Mouse (Mus musculus) forebrain, embryonic 10.5 days (tissue): ENCODE data around the gene Nags. TPM values are rescaled to one million over a fixed set of nuclear protein-coding genes. Genes with fewer than 3 reads are reported as not detected.
"Not testable (repeated sequence)": the region's sequence is repeated elsewhere in the genome, so short reads cannot be mapped to it uniquely, and the experiment has no call there.

Source experiments
- DNase-seq: peaks from one replicate; pipeline ENCODE4 v3.0.0-alpha.2; 2017; ENCODE audit warnings: low spot score; ENCODE audit errors: extremely low spot score
- H3K27ac ChIP-seq: fragments of 300-500 bp; sonication (generic); 2 replicates; pipeline ENCODE4 v1.5.1; 2016; ENCODE audit warnings: mild to moderate bottlenecking
- H3K27me3 ChIP-seq: fragments of 300-500 bp; sonication (generic); 2 replicates; pipeline ENCODE4 v1.6.1; 2016; ENCODE audit warnings: mild to moderate bottlenecking; ENCODE audit not compliant: poor library complexity, severe bottlenecking
- H3K36me3 ChIP-seq: fragments of 300-500 bp; sonication (generic); replicated peaks from 2 replicates; pipeline ENCODE4 v1.6.1; 2016; ENCODE audit warnings: mild to moderate bottlenecking, moderate library complexity
- H3K4me1 ChIP-seq: fragments of 300-500 bp; sonication (generic); 2 replicates; pipeline ENCODE4 v1.6.1; 2016
- H3K4me3 ChIP-seq: fragments of 300-500 bp; sonication (generic); 2 replicates; pipeline ENCODE4 v1.5.1; 2016; ENCODE audit warnings: mild to moderate bottlenecking, moderate library complexity
- H3K9me3 ChIP-seq: fragments of 300-500 bp; sonication (generic); 2 replicates; pipeline ENCODE4 v1.6.1; 2016; ENCODE audit warnings: mild to moderate bottlenecking, moderate library complexity
- WGBS: fragments of 180-500 bp; shearing (Covaris S2); methylation state at CpG from one replicate; pipeline ENCODE4 v1.1.7; 2016; 5-methylcytosine and 5-hydroxymethylcytosine counted together
- polyA plus RNA-seq: library from polyadenylated mRNA; unstranded; fragments of >200 nt; fragmentation: Nextera tagmentation; extraction: Ambion mirVana; gene quantifications from 2 replicates; pipeline ENCODE4 v1.2.1, GENCODE M21; 2016

Gene Nags
- polyA plus RNA-seq, 1 experiment from 2014 or later = not detected

DNA sequence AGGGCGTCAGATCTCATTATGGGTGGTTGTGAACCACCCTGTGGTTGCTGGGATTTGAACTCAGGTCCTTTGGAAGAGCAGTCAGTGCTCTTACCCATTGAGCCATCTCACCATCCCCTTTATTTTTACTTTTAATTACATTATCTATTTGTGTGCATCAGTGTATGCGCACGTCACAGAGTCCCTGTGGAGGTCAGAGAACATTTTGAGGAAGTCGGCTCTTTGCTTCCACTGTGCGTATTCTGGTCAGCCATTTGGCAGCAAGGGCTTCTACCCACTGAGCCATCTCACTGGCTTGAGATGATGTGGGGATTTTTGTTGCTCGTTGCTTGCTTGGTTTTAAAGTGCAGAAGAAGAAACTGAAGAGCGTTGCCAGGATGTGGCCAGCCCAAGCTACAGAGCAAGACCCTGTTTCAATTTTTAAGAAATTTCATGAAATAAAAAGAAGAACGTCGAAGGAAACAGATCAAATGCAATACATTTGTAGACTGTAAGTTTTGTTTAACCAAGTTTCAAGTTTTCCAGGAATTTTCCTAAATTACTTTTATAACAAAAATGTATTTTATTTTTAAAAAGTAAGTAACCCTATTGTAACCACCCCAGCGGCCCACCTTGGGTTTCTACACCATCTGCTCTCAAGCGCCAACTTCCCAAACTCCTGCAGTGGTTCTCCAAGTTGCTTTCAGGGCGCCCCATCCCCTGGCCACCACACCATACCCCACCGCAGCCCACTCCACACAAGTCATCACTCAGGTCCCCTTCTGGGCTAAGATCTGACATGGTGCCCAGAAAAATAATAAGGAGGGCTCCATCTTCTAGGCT, 7.5 kb upstream of the Nags start:
- Histone ChIP-seq H3K9me3 (no peaks in the 10 kb centered on the region), H3K27me3 (peaks cover 57% of the 10 kb centered on the region), H3K4me1 (peaks cover 16% of the 10 kb centered on the region), H3K36me3 (no peaks in the 10 kb centered on the region), H3K4me3 (peak overlapping the region; percentile 42), H3K27ac (peak overlapping the region; percentile 45; the same call in 1 of the 2 replicates)
- no peak for DNase-seq
- WGBS = 46% methylated on average over 13 of the region's 13 CpGs

DNA sequence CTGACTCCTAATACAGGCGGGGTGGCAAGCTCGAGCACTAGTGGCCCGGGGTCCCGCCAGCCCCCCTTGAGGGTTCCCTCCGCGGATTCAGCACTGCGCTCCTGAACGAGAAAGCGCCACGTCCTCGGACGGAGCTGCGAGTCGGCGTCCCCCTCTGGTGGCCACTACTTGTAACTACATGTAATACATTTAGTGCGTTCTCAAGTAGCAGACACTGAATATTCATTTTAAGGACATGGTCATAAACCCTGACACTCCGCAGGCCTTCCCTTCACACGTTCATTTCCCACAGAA, 6.9 kb upstream of the Nags start:
- peaks cover 63% of the 10 kb centered on the region for H3K27me3 ChIP-seq
- peaks cover 16% of the 10 kb centered on the region for H3K4me1 ChIP-seq
- DNase-seq = peak; percentile 76
- no peaks in the 10 kb centered on the region for H3K9me3 ChIP-seq
- H3K36me3 ChIP-seq = no peaks in the 10 kb centered on the region
- WGBS = under 1% methylated on average over 18 of the region's 18 CpGs
- peak overlapping the region; percentile 42 for H3K4me3 ChIP-seq
- H3K27ac ChIP-seq = peak overlapping the region; percentile 45; the same call in 1 of the 2 replicates

DNA sequence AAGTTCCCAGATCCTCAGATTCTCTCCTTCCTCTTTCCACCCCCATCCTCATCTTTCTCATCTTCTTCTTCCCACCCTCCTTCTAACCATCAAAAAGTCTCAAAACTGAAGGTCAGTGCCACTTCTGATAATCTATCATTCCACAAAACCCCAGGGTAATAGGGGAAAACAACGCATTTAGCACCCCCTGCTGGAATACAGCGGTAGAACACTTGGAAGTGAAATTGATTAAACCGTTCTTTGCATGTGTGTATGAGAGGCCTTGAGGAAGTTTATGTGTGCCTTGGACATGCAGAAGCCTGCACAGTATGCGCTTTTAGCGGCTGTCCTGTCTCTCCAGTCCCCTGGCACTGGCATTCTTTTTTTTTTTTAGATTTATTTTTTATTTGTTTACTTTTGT, 4.8 kb upstream of the Nags start:
- H3K27me3 ChIP-seq = peaks cover 72% of the 10 kb centered on the region
- peaks cover 10% of the 10 kb centered on the region for H3K4me1 ChIP-seq
- no peaks in the 10 kb centered on the region for H3K9me3 ChIP-seq
- H3K36me3 ChIP-seq = no peaks in the 10 kb centered on the region
- WGBS = 3% methylated on average over 5 of the region's 5 CpGs
- H3K27ac ChIP-seq = no peak overlapping the region
- DNase-seq = peak; percentile 67
- H3K4me3 ChIP-seq = no peak overlapping the region

DNA sequence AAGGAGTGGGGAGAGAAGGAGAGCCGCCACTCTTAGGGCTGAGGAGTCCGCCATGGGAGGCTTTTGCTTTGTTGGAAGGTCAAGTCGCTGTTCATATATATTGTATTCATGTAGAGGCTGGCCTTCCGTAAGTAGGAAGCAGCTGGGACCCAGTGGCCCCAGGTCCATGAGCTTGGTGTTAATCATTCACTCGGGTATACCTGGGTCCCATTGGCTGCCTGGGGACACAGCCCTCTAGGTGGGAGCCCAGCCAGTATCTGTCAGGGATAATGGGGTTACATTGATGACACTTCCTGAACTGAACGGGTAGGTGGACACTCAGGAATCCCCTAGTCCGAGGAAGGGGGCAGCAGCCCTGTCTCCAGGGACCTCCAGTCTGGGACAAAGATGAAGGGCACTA, 3.0 kb upstream of the Nags start:
- WGBS = 77% methylated on average over 7 of the region's 7 CpGs
- no peak for DNase-seq

DNA sequence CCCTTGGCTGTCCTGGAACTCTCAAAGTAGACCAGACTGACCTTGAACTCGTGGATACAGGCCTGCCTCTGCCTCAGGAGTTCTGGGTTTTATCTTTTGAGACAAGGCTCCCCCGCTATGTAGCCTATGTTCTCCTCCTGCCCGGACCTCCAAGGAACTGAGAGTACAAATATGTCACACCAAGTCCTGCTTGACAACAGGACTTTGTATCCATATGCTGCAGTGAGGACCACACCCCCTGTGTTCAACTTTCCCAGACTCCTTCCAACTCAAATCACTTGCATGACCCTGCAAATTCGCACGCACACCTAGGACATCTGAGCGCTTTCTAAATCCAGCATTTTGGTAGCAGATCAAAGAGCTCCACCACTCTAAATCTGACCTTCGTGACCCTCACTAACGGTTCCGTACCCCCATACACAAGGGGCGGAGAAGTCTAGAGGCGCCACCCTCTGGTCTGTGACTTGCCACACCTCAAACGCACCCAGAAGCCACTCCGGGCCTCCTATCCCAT, 299 bp upstream of the Nags start:
- H3K9me3 ChIP-seq = no peaks in the 10 kb centered on the region
- peaks cover 81% of the 10 kb centered on the region for H3K27me3 ChIP-seq
- H3K27ac ChIP-seq = no peak overlapping the region
- no peaks in the 10 kb centered on the region for H3K36me3 ChIP-seq
- H3K4me1 ChIP-seq = peaks cover 30% of the 10 kb centered on the region
- WGBS = 22% methylated on average over 13 of the region's 13 CpGs
- peak overlapping the region; percentile 44 for H3K4me3 ChIP-seq
- DNase-seq = no peak

More for the DNA sequence above, 3.0 kb upstream of the Nags start:
- Histone ChIP-seq H3K27ac (no peak overlapping the region), H3K4me1 (peaks cover 29% of the 10 kb centered on the region), H3K27me3 (peaks cover 78% of the 10 kb centered on the region), H3K9me3 (no peaks in the 10 kb centered on the region), H3K4me3 (no peak overlapping the region), H3K36me3 (no peaks in the 10 kb centered on the region)

DNA sequence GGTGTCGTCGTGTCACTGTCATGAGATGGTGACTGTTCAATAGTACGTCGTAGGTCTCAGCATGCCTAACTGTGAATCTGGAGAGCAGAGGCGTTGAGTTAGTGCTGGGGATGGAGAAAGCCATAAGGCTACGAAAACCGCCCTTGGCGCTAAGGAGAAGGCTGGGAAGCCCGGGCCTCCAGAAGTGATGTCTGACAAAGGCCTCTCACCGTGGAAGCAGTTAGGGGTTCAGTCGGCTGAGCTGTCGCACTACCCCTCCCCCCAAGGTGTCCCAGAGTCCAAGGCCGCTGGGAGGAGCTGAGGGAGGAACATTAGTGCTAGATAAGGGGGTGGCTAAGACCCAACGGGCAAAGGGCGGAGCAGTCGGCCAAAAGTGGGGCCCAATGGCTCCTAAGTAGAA, 692 bp downstream of the Nags start:
- 4% methylated on average over 16 of the region's 16 CpGs for WGBS
- Histone ChIP-seq H3K36me3 (no peaks in the 10 kb centered on the region), H3K4me3 (peak overlapping the region; percentile 44), H3K9me3 (no peaks in the 10 kb centered on the region), H3K27me3 (peaks cover 80% of the 10 kb centered on the region), H3K27ac (no peak overlapping the region), H3K4me1 (peaks cover 30% of the 10 kb centered on the region)
- DNase-seq = no peak

DNA sequence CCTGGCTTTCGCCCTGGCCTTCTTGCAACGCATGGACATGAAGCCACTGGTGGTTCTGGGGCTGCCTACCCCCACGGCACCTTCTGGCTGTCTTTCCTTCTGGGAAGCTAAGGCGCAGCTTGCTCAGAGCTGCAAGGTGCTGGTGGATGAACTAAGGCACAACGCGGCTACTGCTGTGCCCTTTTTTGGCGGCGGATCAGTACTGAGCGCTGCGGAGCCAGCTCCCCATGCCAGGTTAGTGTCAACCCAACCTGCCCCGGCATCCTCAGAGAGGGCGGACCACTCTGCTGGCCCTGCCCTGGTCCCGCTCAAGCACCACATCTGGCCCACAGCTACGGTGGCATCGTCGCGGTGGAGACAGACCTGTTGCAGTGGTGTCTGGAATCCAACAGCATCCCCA, 1.2 kb downstream of the Nags start:
- no peak for DNase-seq
- H3K27ac ChIP-seq = no peak overlapping the region
- 12% methylated on average over 17 of the region's 17 CpGs for WGBS
- peaks cover 80% of the 10 kb centered on the region for H3K27me3 ChIP-seq
- no peaks in the 10 kb centered on the region for H3K36me3 ChIP-seq
- H3K9me3 ChIP-seq = no peaks in the 10 kb centered on the region
- H3K4me3 ChIP-seq = peak overlapping the region; percentile 44
- peaks cover 30% of the 10 kb centered on the region for H3K4me1 ChIP-seq

DNA sequence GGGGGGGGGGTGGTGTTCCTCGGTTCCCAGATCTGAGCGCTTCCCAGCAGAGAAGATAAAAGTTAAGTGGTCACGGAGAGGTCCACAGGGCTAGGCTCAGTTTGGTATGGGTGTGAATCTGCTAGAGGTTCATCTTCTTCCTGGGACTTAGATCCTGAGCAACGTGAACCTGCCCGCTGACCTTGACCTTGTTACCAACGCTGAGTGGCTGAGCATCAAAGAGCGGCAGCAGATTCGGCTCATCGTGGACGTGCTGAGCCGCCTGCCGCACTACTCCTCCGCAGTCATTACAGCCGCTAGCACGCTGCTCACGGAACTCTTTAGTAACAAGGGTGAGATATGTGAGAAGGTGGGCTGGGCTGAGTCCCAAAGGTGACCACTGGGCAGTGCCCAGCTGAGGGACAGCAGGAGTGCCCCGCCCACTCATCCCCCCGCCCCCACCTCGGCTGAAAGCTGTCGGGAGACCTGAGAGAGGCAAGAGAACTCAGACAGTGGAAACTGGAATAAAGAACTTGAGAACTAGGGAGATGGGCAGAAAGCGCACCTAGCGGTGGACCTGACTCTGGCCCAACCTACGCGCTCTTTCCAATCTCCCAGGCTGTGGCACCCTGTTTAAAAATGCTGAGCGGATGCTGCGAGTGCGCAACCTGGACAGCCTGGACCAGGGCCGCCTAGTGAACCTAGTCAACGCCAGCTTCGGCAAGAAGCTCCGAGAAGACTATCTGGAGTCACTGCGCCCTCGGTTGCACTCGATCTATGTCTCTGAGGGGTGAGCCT, 2.1 kb downstream of the Nags start:
- Histone ChIP-seq H3K9me3 (no peaks in the 10 kb centered on the region), H3K27ac (no peak overlapping the region), H3K27me3 (peaks cover 75% of the 10 kb centered on the region), H3K36me3 (peaks cover 2% of the 10 kb centered on the region; the same call in 1 of the 2 replicates), H3K4me3 (peak overlapping the region; percentile 33), H3K4me1 (peaks cover 30% of the 10 kb centered on the region)
- DNase-seq = no peak
- 14% methylated on average over 34 of the region's 34 CpGs for WGBS

DNA sequence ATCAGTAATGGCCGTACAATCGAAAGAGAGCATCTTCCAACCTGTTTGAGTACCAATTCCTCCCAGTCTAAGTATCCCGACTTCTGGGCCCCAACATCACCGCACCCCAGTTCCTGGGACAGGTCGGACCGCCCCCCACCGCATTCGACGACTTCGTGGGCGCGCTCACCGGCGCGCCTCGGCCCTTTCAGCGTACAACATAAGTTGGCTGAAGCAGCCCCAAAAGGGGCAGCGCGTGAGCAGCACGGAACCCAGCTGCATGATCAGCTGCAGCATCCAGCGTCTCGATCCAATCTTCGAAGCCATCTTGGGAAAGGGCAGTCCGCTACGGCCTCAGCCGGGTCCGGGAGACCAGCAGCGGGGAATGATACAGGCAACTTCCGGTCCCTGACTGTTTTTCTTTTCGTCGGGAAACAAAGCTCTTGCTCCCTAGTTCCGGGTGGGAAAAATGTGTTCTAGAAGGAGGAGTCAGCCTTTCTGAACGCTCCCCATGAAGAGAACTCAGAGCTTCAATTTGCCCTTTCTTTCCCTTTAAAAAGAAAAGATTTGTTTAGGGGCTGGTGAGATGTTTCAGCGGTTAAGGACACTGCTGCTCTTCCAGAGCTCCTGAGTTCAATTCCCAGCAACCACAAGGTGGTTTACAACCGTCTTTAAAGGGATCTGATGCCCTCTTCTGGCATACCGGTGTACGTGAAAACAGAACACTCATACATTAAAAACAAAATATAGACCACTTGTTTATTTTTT, 10.9 kb downstream of the Nags start, which contains the start of gene Tmem101:
Gene Tmem101, minus strand, starts transcription at position 366 of the 747 bp plus-strand sequence.
- peaks cover 35% of the 10 kb centered on the region for H3K36me3 ChIP-seq
- DNase-seq = peak; percentile 87
- no peaks in the 10 kb centered on the region for H3K27me3 ChIP-seq
- peaks cover 11% of the 10 kb centered on the region for H3K4me1 ChIP-seq
- under 1% methylated on average over 37 of the region's 37 CpGs for WGBS
- H3K4me3 ChIP-seq = peak within 1 kb of the TSS; percentile 92
- H3K9me3 ChIP-seq = no peaks in the 10 kb centered on the region
- H3K27ac ChIP-seq = peak within 1 kb of the TSS; percentile 90

DNA sequence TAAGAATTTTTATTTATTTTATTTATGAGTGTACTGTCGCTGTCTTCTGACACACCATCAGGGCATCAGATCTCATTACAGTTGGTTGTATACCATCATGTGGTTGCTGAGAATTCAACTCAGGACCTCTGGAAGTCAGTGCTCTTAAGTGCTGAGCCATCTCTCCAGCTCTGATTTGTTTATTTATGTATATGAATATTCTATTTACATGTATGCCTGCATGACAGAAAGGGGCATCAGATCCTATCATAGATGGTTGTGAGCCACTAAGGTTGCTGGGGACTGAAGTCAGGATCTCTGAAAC, 11.4 kb downstream of the Nags start:
- peaks cover 40% of the 10 kb centered on the region for H3K36me3 ChIP-seq
- no peak overlapping the region for H3K27ac ChIP-seq
- no peaks in the 10 kb centered on the region for H3K9me3 ChIP-seq
- peaks cover 11% of the 10 kb centered on the region for H3K4me1 ChIP-seq
- WGBS = 7% methylated on average over 1 of the region's 1 CpGs
- H3K4me3 ChIP-seq = peak overlapping the region; percentile 92; the same call in 1 of the 2 replicates
- no peaks in the 10 kb centered on the region for H3K27me3 ChIP-seq
- DNase-seq = no peak

DNA sequence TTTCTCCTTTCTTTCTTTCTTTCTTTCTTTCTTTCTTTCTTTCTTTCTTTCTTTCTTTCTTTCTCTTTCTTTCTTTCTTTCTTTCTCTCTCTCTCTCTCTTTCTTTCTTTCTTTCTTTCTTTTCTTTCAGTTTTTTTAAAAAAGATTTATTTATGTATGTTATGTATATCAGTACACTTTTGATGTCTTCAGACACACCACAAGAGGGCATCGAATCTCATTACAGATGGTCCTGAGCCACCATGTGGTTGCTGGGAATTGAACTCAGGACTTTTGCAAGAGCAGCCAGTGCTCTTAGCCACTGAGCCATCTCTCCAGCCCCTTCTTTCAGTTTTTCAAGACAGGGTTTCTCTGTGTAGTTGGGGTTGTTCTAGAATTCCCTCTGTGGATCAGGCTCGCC, 12.7 kb downstream of the Nags start:
- not testable (repeated sequence) for DNase-seq, H3K27ac ChIP-seq, H3K27me3 ChIP-seq, H3K9me3 ChIP-seq, H3K4me3 ChIP-seq
- WGBS = 85% methylated on average over 2 of the region's 2 CpGs
- Histone ChIP-seq H3K36me3 (peaks cover 42% of the 10 kb centered on the region), H3K4me1 (peaks cover 11% of the 10 kb centered on the region)

DNA sequence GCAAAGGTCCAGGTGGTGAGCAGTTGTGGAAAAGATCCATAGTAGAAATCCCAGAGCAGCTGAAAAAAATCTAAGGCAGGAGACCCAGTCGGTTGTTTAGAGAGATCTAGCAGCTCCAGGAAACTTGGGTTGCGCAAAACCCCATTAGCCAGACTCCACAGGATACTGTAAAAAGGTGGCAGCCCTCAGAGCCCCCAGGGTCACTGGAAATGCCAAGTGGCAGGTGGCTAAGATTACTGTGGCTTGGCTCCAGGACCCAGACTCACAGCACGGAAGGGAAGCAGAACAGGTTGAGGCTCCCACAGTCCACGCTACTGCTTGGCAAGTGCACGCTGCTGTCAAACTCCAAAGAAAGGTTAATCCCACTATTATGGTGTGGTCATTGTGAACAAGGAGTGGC, 14.5 kb downstream of the Nags start:
- Histone ChIP-seq H3K27ac (no peak overlapping the region), H3K27me3 (no peaks in the 10 kb centered on the region), H3K4me1 (peaks cover 11% of the 10 kb centered on the region), H3K9me3 (no peaks in the 10 kb centered on the region), H3K36me3 (peaks cover 43% of the 10 kb centered on the region), H3K4me3 (no peak overlapping the region)
- WGBS = 79% methylated on average over 5 of the region's 5 CpGs
- no peak for DNase-seq
